Mouse (Mus musculus): ENCODE results near the gene Krt35. TPM values are rescaled to one million over a fixed set of nuclear protein-coding genes. Genes with fewer than 3 reads are reported as not detected.

The Krt35 gene
- total and polyA plus RNA-seq, 3 experiments, result not detected

GRCm38 (mm10) chr11:100112935-100113741 lies 17.1 kb upstream of the Krt35 start:
- no peaks in the 10 kb centered on the region for H3K27me3 ChIP-seq (ENCODE audit: control insufficient read depth, insufficient read depth, low read length)
- no peaks in the 10 kb centered on the region for H3K36me3 ChIP-seq (ENCODE audit: control insufficient read depth, insufficient read depth, low read length)
- no peaks in the 10 kb centered on the region for H3K4me1 ChIP-seq (ENCODE audit: control insufficient read depth, insufficient read depth, low read length)
- no peak overlapping the region for H3K27ac ChIP-seq
- no peak for TF ChIP-seq EP300 (IDR thresholded peaks at IDR 0.05; ENCODE audit: insufficient read depth, low read depth, low read length)
- TF ChIP-seq CTCF (IDR thresholded peaks at IDR 0.05), result no peak
- intact Hi-C loops (cut with DNase I), result no loop called here
- H3K79me2 ChIP-seq (replicated peaks; ENCODE audit: control insufficient read depth, insufficient read depth, low read length), result no peaks in the 10 kb centered on the region
- DNase-seq, result no peak
- H3K4me3 ChIP-seq, result no peak overlapping the region
- no peak overlapping the region for H3K9ac ChIP-seq (ENCODE audit: low read depth, low read length)
- WGBS, result 77% methylated on average over 11 of the region's 11 CpGs

GRCm38 (mm10) chr11:100105576-100106122 lies 9.6 kb upstream of the Krt35 start, which contains the start of gene Krt36:
Gene Krt36, minus strand, starts transcription at chr11:100105626.
- 85% methylated on average over 6 of the region's 6 CpGs for WGBS
- Histone ChIP-seq H3K4me3 (no peak within 1 kb of the TSS), H3K27me3 (ENCODE audit: control insufficient read depth, insufficient read depth, low read length) (no peaks in the 10 kb centered on the region), H3K36me3 (ENCODE audit: control insufficient read depth, insufficient read depth, low read length) (no peaks in the 10 kb centered on the region), H3K9ac (ENCODE audit: low read depth, low read length) (no peak within 1 kb of the TSS), H3K27ac (no peak within 1 kb of the TSS), H3K4me1 (ENCODE audit: control insufficient read depth, insufficient read depth, low read length) (no peaks in the 10 kb centered on the region), H3K79me2 (replicated peaks; ENCODE audit: control insufficient read depth, insufficient read depth, low read length) (no peaks in the 10 kb centered on the region)
- TF ChIP-seq EP300 (IDR thresholded peaks at IDR 0.05; ENCODE audit: insufficient read depth, low read depth, low read length), result no peak
- TF ChIP-seq CTCF (IDR thresholded peaks at IDR 0.05), result no peak
- TF ChIP-seq POLR2A (IDR thresholded peaks at IDR 0.05; ENCODE audit: insufficient read depth, low read depth, low read length), result no peak
- intact Hi-C loops (cut with DNase I), result no loop called here
- DNase-seq, result no peak

- no peak for TF ChIP-seq EP300 (IDR thresholded peaks at IDR 0.05; ENCODE audit: insufficient read depth, low read depth, low read length)
- H3K79me2 ChIP-seq (replicated peaks; ENCODE audit: control insufficient read depth, insufficient read depth, low read length), result no peaks in the 10 kb centered on the region
- intact Hi-C loops (cut with DNase I), result no loop called here
- H3K9ac ChIP-seq (ENCODE audit: low read depth, low read length), result no peak overlapping the region
- H3K4me3 ChIP-seq, result no peak overlapping the region
- no peaks in the 10 kb centered on the region for H3K4me1 ChIP-seq (ENCODE audit: control insufficient read depth, insufficient read depth, low read length)
- WGBS, result 46% methylated on average over 15 of the region's 15 CpGs
- H3K27me3 ChIP-seq (ENCODE audit: control insufficient read depth, insufficient read depth, low read length), result no peaks in the 10 kb centered on the region
- no peak for DNase-seq
- no peaks in the 10 kb centered on the region for H3K36me3 ChIP-seq (ENCODE audit: control insufficient read depth, insufficient read depth, low read length)
- H3K27ac ChIP-seq, result no peak overlapping the region
Measured at GRCm38 (mm10) chr11:100102693-100103429, 6.8 kb upstream of the Krt35 start.

- Histone ChIP-seq H3K27me3 (ENCODE audit: control insufficient read depth, insufficient read depth, low read length) (no peaks in the 10 kb centered on the region), H3K36me3 (ENCODE audit: control insufficient read depth, insufficient read depth, low read length) (no peaks in the 10 kb centered on the region), H3K4me1 (ENCODE audit: control insufficient read depth, insufficient read depth, low read length) (no peaks in the 10 kb centered on the region), H3K9ac (ENCODE audit: low read depth, low read length) (no peak overlapping the region), H3K79me2 (replicated peaks; ENCODE audit: control insufficient read depth, insufficient read depth, low read length) (no peaks in the 10 kb centered on the region), H3K4me3 (no peak overlapping the region), H3K27ac (no peak overlapping the region)
- intact Hi-C loops (cut with DNase I), result no loop called here
- no peak for DNase-seq
- TF ChIP-seq EP300 (IDR thresholded peaks at IDR 0.05; ENCODE audit: insufficient read depth, low read depth, low read length) (no peak), CTCF (IDR thresholded peaks at IDR 0.05) (no peak), POLR2A (IDR thresholded peaks at IDR 0.05; ENCODE audit: insufficient read depth, low read depth, low read length) (no peak)
- WGBS, result 73% methylated on average over 4 of the region's 4 CpGs
Measured at GRCm38 (mm10) chr11:100100391-100100790, 4.3 kb upstream of the Krt35 start.

GRCm38 (mm10) chr11:100097819-100098218 lies 1.8 kb upstream of the Krt35 start:
- Histone ChIP-seq H3K27ac (no peak overlapping the region), H3K79me2 (replicated peaks; ENCODE audit: control insufficient read depth, insufficient read depth, low read length) (no peaks in the 10 kb centered on the region), H3K27me3 (ENCODE audit: control insufficient read depth, insufficient read depth, low read length) (no peaks in the 10 kb centered on the region), H3K9ac (ENCODE audit: low read depth, low read length) (no peak overlapping the region), H3K4me3 (no peak overlapping the region), H3K36me3 (ENCODE audit: control insufficient read depth, insufficient read depth, low read length) (no peaks in the 10 kb centered on the region), H3K4me1 (ENCODE audit: control insufficient read depth, insufficient read depth, low read length) (no peaks in the 10 kb centered on the region)
- intact Hi-C loops (cut with DNase I), result no loop called here
- TF ChIP-seq EP300 (IDR thresholded peaks at IDR 0.05; ENCODE audit: insufficient read depth, low read depth, low read length) (no peak), CTCF (IDR thresholded peaks at IDR 0.05) (no peak), POLR2A (IDR thresholded peaks at IDR 0.05; ENCODE audit: insufficient read depth, low read depth, low read length) (no peak)
- 72% methylated on average over 9 of the region's 9 CpGs for WGBS
- no peak for DNase-seq
